Mouse (Mus musculus) gastrocnemius, adult 8-10 months (tissue): Measurements from ENCODE around the gene H60b. TPM values are rescaled to one million over a fixed set of nuclear protein-coding genes. Genes with fewer than 3 reads are reported as not detected.
"Not testable (repeated sequence)": the region's sequence is repeated elsewhere in the genome, so short reads cannot be mapped to it uniquely, and the experiment has no call there.

ENCODE experiments used
- DNase-seq, 2 experiments: peaks; one replicate each; pipeline ENCODE4 v3.0.0; 2022; ENCODE audit warnings: low spot score in 2 of 2
- total RNA-seq, 4 experiments: library from RNA; stranded (reverse); gene quantifications; 2 replicates each; pipeline ENCODE4 v1.2.4; 2022

H60b gene
- total RNA-seq, 4 experiments from 2014 or later: not detected

GRCm38 (mm10) chr10:22272914-22273683, 114.7 kb downstream of the H60b start:
- DNase-seq: peak in 1 of 2 experiments; percentile 6

DNA sequence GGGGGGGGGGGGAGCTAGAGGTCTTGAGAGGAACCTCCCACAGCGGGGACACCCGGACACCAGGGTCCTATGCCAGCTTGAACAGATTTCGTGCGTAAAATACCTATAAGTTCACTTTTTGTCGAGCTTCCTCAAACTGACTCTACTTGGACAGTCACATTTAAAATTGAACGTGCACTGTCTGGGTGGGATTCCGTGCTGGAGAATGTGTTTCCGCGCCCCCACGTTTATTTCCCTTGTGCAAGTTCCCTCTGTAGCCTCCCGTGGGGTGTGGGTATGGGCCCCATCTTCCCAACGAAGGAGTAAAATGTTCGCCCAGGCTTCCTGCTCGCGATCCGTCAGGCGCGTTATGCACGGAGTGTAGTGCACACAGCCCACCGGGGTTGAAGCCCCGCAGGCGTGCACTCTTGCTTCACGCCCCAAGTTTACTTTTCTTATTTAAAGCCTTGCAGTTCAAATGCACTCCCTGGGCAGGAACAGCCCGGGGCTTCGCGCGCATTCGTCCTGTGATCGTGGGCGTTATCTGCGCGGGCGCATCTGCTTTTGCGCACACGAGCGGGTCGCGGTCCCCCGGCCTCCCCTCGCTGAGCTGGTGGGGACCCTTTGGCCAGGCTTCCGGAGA, 115.4 kb downstream of the H60b start:
- no peak for DNase-seq

- DNase-seq: no peak
Observed at GRCm38 (mm10) chr10:22274445-22275057, 116.2 kb downstream of the H60b start.

- DNase-seq: not testable (repeated sequence)
Observed at GRCm38 (mm10) chr10:22278468-22278867, 120.1 kb downstream of the H60b start.

- DNase-seq: no peak
Observed at GRCm38 (mm10) chr10:22282816-22283215, 124.4 kb downstream of the H60b start.

DNA sequence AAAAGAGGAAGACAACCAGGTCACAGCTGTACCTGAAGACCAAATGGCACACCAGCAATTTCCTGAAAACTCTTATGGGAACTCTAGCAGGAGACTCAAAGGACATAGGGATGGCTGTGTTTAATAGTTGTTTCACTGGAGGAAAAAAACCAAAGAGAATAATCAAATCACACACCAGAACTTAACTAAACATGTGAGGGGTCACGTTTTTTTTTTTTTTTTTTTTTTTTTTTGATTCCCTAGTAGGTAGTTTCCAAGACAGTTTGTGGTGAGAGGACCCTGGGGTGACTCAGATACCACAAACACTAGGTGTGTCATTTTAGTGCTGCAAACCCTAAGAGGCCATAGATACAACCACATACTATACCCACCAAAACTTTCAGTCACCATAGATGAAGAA, 137.3 kb downstream of the H60b start:
- no peak for DNase-seq

- DNase-seq: no peak
Observed at GRCm38 (mm10) chr10:22297033-22297762, 138.8 kb downstream of the H60b start.

- peak in 1 of 2 experiments; percentile 31 for DNase-seq
Observed at GRCm38 (mm10) chr10:22297766-22298461, 139.5 kb downstream of the H60b start.

GRCm38 (mm10) chr10:22299324-22299723, 140.9 kb downstream of the H60b start:
- DNase-seq: no peak

GRCm38 (mm10) chr10:22301641-22302040, 143.3 kb downstream of the H60b start:
- no peak for DNase-seq

GRCm38 (mm10) chr10:22302344-22303057, 144.1 kb downstream of the H60b start:
- DNase-seq: no peak

DNA sequence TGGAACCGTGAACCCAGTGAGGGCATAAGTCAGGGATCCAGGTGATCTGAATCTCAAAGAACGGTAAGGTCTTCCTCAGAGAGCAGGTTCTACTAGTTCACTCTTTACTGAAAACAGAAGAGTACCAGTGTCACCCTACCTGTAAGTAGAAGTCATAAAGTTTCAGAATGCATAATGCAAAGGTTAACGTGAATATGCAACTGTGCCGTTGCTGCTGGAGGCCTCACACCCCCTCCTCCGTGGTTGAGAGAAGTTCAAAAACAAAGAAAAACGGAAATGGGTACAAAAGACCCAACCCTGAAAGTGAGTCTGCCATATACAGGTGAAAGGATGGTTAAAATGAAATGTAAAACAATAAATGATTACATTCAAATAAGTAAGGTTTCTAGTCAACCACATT, 145.3 kb downstream of the H60b start:
- no peak for DNase-seq

DNA sequence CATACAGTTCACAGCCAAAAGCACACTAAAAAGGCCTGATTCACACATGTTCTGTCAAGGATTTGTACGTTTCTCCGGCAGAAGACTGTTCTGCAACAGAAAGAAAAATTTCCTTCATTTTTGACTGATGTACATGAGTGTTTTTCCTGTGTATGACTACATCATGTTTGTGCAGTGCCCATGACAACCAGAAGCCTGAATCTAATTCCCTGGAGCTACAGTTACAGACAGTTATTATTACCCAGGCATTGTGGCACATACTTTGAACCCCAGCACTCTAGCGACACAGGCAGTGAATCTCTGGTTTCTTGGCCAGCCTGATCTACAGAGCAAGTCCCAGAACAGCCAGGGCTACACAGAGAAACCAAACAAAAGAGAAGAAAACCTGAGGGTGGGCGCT, 147.4 kb downstream of the H60b start:
- no peak for DNase-seq

DNA sequence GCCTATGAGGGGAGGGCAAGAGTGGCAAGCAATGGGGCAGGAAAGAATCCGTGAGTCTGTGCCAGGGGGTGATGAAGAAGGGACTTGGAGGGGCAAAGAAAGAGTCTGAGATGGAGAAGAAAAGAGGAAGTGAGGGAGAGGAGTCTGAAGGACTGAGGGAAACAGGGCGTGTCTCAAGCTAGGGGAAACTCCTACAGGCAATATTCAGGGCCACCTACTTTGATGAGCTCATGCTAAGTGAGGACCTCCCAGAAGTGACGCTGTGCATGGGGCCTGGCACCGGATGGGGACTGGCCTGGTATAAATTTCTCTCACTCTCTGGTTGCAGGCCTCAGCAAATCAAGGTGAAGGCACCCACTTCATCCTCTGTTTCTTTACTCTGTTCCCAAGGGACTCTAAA, 148.1 kb downstream of the H60b start:
- DNase-seq: no peak

DNA sequence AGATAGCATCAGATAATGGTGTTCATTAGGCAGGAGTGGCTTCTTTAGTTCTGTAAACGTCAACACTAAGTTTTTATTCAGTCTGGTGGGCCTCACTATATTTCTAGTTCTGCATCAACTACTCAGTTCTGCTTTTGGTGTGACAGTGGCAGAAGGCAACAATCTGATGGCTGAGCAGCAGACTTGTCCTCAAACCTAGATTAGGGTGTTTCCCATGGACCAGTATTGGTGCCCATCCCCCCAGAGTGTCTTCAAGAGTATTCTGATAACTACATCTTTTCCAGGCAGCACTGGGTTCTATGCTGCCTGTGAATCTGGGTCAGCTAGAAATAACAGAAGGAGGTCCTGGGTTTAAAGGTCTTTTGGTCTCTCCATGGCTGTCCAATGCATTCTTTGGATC, 149.8 kb downstream of the H60b start:
- no peak for DNase-seq

GRCm38 (mm10) chr10:22322858-22323257, 164.5 kb downstream of the H60b start:
- DNase-seq: no peak
